Mouse (Mus musculus) neutrophil, adult 65 days (primary cell): ENCODE data around the gene Eef1akmt1. TPM values are rescaled to one million over a fixed set of nuclear protein-coding genes. Genes with fewer than 3 reads are reported as not detected.

ENCODE experiments used
- total RNA-seq: library from RNA; stranded (reverse); gene quantifications from 2 replicates; pipeline ENCODE4 v1.2.4, GENCODE M21; 2023

Eef1akmt1 gene
- 5.6 and 5.9 TPM in 2 replicates for total RNA-seq

DNA sequence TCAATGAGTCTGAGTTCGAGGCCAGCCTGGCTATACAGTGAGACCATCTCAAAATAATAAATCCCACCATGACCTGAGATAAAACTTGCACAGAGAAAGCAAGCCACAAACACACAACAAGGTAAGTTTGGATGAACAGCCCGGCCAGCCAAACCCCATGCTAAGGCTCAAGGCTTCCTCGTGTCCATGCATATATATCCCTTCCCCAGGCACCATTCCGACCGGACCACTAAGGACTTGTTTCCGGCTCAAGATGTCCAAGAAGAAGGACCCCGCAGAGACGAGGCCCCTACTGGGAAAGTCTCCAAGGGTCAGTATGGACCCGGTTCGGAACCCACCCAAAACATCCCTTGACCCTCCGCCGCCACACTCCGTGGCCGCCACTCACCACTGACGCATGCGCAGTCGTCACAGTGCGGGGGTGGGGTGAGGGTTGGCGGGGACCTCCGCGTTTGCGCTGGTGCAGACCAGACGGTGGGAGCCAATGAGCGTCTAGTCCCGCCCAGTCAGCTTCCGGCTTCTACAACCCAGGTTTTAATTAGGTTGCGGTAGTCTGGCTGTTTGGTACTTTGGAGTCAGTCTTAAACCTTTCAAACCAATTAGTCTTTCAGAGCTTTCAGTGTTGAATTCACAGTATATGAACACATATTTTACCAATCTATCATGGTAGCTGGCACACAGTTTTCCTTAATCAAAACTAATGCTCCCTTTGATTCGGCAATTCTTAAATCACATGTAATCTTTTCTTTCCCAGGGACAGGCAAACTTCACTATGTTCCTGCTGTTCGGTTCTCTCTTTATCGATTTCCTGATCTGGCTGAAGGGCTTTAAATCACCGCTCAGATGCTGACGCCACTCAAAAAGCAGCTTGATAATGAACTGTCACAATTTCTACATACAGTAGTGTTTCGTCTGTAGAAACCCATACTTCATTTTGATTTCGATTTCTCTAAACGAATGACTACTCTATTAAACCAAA lies at the start of gene Eef1akmt1:
TSS of gene Eef1akmt1 (minus strand) at position 458 of the 979 bp plus-strand sequence.

DNA sequence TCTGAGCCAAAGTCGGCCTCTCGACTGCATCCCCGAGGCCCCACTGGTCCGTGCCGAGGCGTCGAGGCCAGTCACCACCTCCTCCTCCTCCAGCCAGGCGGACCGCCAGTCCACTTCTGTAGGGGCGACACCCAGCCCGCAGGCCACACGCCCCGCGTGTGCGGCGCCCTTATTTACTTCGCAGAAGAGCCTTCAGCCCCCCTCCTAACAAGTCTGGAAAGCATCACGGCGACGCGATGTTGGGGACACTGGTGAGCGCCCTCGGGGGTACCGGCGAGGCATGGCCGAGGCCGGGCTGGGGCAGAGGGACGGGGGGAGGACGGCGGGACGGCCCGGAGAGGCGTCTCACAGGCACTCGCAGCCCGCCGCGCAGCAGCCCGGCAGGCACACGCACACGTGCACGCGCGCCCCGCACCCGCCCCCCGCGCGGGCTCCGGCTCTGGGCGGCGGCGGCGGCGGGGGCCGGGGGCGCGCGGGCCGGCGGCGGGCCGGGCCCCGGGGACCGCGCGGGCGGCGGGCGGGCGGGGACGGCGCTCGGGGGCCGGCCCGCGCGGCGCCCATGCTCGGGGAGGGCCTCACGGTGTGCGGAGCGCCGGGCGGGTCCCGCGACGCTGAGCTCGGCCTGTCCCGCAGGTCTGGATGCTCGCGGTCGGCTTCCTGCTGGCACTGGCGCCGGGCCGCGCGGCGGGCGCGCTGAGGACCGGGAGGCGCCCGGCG lies 46.6 kb downstream of the Eef1akmt1 start, which contains the start of gene Il17d:
TSS of gene Il17d (plus strand) at position 107 of the 717 bp plus-strand sequence.

Other genes with a start within 250 kb of the Eef1akmt1 start
- 9.5 and 12.7 TPM in 2 replicates for gene Cryl1, start 173.1 kb downstream of the Eef1akmt1 start, total RNA-seq
- 1.3 and 1.5 TPM in 2 replicates for gene Ift88, start 147.6 kb downstream of the Eef1akmt1 start, total RNA-seq
- not detected in 2 replicates for gene Il17d, start 46.8 kb downstream of the Eef1akmt1 start, total RNA-seq
- 11.1 and 18.5 TPM in 2 replicates for gene Xpo4, start 93.8 kb upstream of the Eef1akmt1 start, total RNA-seq
- gene Gm49361, start 174.5 kb upstream of the Eef1akmt1 start, total RNA-seq: not detected in 2 replicates
- 38.6 and 46.3 TPM in 2 replicates for gene Lats2, start 186.8 kb upstream of the Eef1akmt1 start, total RNA-seq
- 30.6 and 35.1 TPM in 2 replicates for gene Sap18, start 226.6 kb upstream of the Eef1akmt1 start, total RNA-seq